Mouse (Mus musculus) adrenal gland, adult 2 months (tissue): Measurements from ENCODE around the gene Nrxn3. TPM values are rescaled to one million over a fixed set of nuclear protein-coding genes. Genes with fewer than 3 reads are reported as not detected.
A peak's percentile ranks its signal among the peaks of the same experiment; 100 is the strongest.

Experiments
- DNase-seq: peaks from one replicate; pipeline ENCODE4 v3.0.0; 2021
- polyA plus RNA-seq: library from polyadenylated mRNA; depleted of rRNA; stranded (reverse); fragments of >200 nt; gene quantifications from 2 replicates; pipeline ENCODE4 v1.2.3, GENCODE M21; 2012
- total RNA-seq, 2 experiments: library from RNA; stranded (reverse); gene quantifications; 2 replicates each; pipeline ENCODE4 v1.2.3; 2021

Gene Nrxn3
- total and polyA plus RNA-seq, 3 experiments = 0.10 to 0.49 (median 0.18) TPM

DNA sequence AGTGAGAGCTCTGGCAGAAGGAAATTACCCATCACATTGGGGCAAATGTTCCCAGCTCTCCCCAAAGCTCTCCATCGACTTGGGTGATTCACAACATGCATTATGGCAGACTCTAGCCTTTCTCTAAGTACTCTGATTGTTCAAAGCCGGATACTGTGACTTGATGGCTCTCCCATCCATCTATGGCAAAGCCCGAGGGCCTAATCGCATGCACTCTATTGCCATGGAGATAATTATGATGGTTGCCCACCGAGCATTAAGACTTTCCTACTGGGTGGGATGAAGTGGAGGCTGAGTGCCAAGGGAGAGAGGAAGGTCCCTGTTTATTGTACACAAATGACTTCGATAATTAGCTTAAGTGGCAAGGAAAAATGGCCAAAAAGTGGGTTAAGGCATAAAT lies 793.4 kb downstream of the Nrxn3 start:
- no peak for DNase-seq

DNA sequence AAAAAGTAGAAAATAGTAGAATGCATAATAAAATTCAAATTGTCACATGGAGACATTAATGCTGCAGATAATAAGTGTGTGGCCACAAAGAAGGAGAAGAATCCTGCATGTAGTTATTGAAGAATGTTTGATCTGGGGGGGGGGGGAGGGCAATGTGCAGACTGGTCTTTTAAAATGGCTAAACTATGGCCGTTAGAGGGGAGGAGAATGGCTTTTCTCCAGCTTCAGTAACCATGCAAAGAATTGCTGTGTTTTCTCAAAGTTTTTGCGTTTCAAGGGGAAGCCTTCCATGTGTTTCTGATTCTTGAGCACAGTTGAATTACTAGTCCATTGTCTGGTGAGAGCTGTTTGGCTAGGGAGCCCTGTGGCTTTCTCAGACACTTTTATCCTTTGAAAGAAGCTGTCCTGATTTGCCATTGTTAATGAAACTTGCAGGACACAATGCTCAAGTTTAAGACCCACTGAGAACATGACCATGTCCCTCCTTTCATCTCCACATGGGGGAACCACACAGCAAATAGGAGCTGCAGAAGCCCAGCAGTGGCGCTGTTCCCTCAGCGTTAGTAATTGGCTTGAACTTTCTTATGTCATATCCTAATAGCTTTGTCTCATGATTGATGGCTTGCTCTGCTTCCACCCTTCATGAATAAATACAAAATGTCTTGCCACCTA lies 808.1 kb downstream of the Nrxn3 start:
- DNase-seq = no peak

DNA sequence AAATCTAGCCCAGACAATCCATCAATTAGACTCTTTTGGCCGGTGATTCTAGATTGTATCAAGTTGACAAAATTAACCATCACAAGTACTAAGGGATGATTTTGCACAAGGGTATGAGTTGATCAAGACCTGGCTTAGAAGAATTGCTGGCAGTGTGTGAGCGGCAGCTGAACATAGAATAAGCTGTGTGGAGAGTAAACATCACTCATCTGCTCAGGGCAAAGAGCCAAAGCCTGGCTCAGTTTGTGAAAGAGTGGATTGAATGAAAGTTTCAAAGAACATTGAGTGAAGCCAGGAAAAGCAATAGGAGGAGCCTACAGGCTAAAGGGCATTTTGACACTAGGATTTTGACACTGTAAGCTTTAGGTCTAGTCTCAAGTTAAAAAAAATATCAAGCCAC lies 828.6 kb downstream of the Nrxn3 start:
- no peak for DNase-seq

DNA sequence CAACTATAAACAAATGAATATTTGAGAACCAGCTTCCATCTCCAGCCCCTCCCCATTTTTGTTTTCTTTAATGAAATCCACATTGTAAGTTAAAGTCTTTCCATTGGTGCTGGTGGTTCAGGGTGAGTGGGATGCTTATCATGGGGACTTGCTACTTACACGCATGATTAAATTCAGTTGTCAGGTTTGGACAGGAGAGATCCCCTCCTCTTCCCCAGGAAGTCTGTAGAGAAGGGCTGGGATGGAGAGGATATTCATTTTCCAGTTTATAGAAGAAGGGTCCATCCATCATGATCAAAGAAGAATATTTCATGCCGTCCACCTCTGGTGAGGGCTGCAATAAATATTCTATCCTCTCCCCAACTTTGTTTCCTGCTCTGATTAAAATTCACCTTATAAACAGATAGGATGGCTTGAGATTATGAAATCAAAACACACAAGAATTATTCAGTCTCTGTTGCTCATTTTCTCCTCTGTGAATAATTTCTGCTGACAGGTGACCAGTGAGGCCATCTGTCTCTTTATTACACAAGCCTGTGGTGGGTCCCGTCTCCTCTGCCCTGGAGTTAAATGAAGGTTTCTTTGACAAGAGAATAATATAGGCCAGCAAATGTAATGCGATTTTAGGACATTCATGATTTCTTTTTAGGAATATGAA lies 830.7 kb downstream of the Nrxn3 start:
- DNase-seq = no peak

DNA sequence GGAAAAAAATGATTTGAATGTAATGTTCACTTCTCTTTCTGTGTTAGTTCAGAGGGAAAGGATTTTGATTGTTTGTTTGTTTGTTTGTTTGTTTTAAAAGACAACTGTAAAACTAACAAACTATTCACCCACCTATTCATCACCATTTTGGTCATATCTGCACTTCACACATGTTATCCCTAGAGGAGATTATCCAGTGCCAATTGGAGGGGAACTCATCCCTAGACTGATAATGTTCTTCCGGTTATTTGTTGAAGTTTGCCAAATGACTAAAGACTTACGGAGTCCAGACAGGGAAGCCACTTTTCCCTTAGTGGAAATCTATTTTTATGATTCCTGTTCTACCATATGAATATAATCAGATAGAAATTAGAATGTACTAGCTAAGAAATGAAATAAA lies 831.5 kb downstream of the Nrxn3 start:
- DNase-seq = no peak

GRCm38 (mm10) chr12:89554740-89555430 lies 832.2 kb downstream of the Nrxn3 start:
- no peak for DNase-seq

DNA sequence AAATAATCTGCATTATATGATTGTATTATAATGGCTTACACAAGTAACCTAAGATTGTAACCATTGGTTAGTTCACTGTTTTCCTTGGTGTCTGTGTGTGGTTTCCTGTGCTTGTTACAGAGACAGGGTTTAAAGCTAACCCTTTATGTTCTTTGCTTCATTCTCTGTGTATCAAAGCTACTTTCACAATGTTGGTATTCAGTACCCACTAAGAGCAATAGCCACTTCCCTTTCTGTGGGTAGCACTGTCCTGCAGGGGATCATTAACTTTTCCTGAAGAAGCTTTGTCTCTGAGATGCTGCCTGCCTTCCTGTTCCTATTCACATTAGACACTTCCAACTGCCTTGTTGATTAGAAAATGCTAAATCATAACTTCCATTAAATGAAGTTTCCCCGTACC lies 836.2 kb downstream of the Nrxn3 start:
- no peak for DNase-seq

- DNase-seq = no peak
Measured at GRCm38 (mm10) chr12:89561989-89562565, 839.4 kb downstream of the Nrxn3 start.

DNA sequence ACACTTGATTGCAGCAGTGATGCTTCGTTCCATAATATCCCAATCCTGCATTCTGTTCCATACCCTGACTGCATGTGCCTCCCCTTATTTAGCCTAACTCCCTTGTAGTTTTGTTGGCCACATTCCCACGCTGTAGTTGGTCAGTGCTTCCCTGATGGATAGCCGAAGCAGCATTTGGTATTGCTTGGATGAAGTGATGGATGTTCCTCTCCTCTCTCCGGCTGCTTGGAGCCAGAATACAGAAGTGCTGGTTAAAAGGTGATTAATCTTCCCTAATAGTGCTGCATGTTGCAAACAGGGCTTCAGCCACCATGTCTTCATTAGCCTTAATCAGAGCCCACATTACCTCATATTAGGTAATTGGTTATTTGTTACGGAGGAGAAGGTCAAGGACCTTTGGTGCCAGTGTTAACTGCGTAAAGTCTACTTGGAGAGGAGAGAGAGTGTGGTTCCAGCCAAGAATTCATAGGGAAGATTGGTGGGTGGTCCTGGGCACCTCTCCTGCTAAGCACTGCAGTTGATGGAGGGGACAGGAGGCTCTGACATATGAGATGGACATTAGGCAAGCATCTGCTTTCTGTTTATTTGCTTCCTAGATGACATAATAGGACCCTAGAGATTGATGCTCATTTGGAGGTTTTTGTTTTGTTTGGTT lies 846.2 kb downstream of the Nrxn3 start:
- DNase-seq = no peak

DNA sequence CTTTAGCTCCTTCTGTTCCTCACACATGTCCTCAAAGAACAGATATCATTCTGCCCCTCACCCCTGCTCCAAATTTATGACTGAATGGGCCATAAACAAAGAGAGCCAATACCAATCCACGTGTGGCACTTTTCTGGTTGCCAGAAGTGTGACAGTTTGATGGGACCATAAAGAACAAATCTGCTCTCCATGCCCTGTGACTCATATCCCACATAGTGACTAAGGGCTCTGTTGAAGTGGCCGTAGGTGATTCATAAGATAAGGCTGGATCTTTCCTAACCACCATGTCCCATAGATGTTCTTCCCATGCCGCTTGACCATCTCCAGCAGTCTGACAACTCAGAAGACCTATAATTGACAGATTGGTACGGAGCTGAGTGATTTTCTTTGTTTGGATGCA lies 869.8 kb downstream of the Nrxn3 start:
- peak; percentile 1 for DNase-seq

GRCm38 (mm10) chr12:89613670-89614069 lies 891.0 kb downstream of the Nrxn3 start:
- DNase-seq = no peak

- DNase-seq = no peak
Measured at GRCm38 (mm10) chr12:89625746-89626145, 903.1 kb downstream of the Nrxn3 start.

DNA sequence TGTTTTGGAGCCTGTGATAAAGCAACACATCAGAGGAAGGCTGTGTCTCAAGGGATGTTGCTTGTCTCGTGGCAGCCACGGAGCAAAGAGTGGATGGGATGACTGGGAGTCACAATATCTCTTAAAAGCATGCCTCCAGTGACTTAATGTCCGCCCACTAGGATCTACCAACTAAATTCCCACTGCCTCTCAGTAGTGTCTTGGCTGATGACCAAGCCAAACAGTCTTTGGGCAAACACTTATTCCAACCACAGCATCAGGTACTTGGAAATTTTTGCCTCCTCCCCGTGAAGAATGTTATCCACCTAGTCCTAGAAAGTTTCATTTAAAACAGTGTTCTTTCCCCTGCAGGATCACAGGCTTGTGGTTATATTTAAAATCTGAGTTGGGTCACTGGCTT lies 917.4 kb downstream of the Nrxn3 start:
- no peak for DNase-seq

- no peak for DNase-seq
Measured at GRCm38 (mm10) chr12:89641460-89641859, 918.8 kb downstream of the Nrxn3 start.

GRCm38 (mm10) chr12:89653211-89653610 lies 930.5 kb downstream of the Nrxn3 start:
- DNase-seq = no peak

DNA sequence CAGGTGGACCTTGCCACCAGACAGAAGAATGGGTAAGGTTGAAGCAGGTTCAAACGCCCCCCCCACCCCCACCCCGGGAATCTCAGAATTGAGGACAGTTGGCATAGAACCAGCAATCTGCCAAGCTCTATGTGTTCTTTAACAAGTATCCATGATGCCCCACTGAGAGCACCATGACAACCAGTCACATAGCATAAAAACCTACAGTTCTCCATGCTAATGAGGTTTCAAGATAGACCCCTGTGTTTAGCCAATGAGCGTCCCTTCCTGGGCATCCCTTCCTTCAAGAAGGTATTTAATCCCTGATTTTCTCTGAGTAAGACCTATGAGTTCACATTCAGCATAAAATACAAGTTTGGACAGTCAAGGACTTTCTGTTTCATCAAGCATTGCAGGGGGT lies 938.5 kb downstream of the Nrxn3 start:
- no peak for DNase-seq

- DNase-seq = no peak
Measured at GRCm38 (mm10) chr12:89668856-89669255, 946.2 kb downstream of the Nrxn3 start.

GRCm38 (mm10) chr12:89672819-89673218 lies 950.1 kb downstream of the Nrxn3 start:
- DNase-seq = no peak

- no peak for DNase-seq
Measured at GRCm38 (mm10) chr12:89685633-89686032, 963.0 kb downstream of the Nrxn3 start.

GRCm38 (mm10) chr12:89689086-89689485 lies 966.4 kb downstream of the Nrxn3 start:
- DNase-seq = no peak

GRCm38 (mm10) chr12:89699469-89699868 lies 976.8 kb downstream of the Nrxn3 start:
- no peak for DNase-seq

GRCm38 (mm10) chr12:89700937-89701458 lies 978.3 kb downstream of the Nrxn3 start:
- no peak for DNase-seq
